Mouse (Mus musculus): ENCODE data around the gene Rnf130.

DNA sequence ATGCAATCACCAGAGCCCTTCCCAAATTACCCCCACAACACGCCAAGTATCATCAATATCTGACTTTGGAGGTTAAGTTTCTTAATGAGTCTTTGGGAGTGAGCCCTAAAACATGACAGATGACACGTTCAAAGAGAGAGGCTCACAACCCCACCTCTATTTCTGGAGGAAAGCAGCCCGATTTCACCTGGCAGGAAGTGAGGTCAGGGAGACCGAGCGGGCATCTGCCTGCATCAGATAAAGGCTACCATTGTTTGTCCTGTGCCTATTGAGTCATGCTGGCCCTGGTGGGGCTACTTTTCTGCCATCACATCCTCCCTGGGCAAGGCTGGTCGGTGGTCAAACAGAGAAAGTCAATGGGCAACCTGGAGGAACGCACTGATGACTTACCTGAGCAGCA lies 7.6 kb upstream of the Rnf130 start:
- TF ChIP-seq CTCF (IDR thresholded peaks at IDR 0.05; ENCODE audit: borderline replicate concordance, extremely low read depth, insufficient read depth, insufficient read length) (no peak), POLR2A (IDR thresholded peaks at IDR 0.05; ENCODE audit: borderline replicate concordance, extremely low read depth, insufficient read depth, insufficient read length, poor library complexity, severe bottlenecking) (no peak)
